Mouse (Mus musculus): Measurements from ENCODE around the gene Hadh. TPM values are rescaled to one million over a fixed set of nuclear protein-coding genes. Genes with fewer than 3 reads are reported as not detected.

Hadh gene
- polyA plus RNA-seq (2017; shearing (Covaris generic)) = 10 to 100 TPM; 72.8 to 84.7 TPM

GRCm38 (mm10) chr3:131271559-131272373 is at the start of gene Hadh:
Hadh (minus strand) TSS chr3:131272101.

DNA sequence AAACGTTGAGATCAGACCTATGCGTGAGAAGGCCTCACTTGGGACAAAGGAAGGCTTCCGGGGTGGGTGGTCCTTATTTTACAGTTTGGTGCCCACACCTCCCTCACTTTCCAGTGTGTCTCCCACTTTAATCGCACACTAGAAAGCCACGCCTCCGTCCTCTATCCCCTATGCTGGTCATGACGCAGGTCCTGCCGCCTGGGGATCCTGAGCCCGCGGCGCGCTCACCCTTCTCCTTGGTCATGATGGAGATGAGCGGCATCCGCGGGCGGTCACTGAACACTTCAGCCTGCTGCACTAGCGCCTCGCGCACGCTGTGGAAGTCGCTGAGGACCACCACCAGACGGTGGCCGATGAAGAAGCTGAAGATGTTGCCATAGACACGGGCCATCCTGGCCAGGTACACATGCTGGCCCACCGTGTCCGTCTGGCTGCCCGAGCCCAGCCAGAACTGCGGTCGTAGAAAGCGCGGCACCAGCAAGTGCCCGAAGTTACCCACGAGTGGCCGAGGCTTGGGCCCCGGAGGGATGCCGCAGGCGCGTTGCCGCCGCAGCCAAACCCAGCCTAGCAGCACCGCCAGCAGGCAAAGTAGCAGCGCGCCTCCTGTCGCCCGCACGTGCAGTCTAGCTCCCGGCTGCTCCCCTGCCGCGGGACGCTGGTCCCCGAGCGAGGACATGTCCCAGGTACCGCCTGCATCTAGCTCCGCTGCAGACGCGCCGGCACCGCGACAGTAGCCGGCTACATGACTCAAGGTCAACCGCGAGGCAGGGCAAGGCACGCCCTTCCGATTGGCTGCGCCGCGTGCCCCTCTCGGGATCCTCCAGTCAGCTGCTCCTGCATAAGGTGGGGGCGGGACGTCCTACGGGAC is 30.8 kb upstream of the Hadh start, which contains the start of gene Cyp2u1:
Gene Cyp2u1, minus strand, starts transcription at position 776 of the 868 bp plus-strand sequence.

Other genes starting within 250 kb of the Hadh start
- gene Lef1, start 161.6 kb downstream of the Hadh start, polyA plus RNA-seq (2017; shearing (Covaris generic)) = 100 to 1,000 TPM; 226 to 357 TPM
- 1 to 10 TPM in 1 of 2 experiments, under 1 TPM in 1; 0.35 to 1.2 TPM for gene Cyp2u1, start 31.1 kb upstream of the Hadh start, polyA plus RNA-seq (2017; shearing (Covaris generic))
- under 1 TPM; 0.05 to 0.09 TPM for gene Sgms2, start 219.3 kb upstream of the Hadh start, polyA plus RNA-seq (2017; shearing (Covaris generic))